Mouse (Mus musculus): ENCODE measurements at regions not wholly inside any gene's neighbourhood (a gene's known extent, or its start where the extent isn't known, plus 50 kb on each side); places are given as distances from the start of the nearest gene placed in this dataset.

DNA sequence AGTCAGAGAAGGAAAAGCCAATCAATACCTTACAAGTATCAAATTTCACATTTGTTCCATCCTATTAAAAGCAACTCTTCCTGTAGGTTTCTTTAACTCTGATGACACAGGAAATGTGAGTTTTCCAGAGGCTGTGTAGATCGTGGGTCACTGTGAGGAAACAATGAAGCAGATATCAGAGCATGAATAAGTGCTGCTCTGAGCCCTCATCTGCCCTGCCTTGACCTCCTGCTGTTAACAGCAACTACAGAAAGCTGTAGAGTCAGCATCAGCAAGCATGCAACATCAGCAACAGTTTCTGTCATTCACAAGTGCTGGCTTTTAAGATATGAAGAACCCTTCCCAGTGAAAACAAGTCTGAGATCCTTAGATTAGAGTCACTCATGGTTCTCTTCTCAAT is 176.2 kb upstream of the A1bg start:
- H3K4me1 ChIP-seq (ENCODE audit: control insufficient read depth, insufficient read depth, low read depth, low read length), result peaks cover 5% of the 10 kb centered on the region
- WGBS, result 42% methylated on average over 1 of the region's 1 CpGs
- ATAC-seq, result no peak

DNA sequence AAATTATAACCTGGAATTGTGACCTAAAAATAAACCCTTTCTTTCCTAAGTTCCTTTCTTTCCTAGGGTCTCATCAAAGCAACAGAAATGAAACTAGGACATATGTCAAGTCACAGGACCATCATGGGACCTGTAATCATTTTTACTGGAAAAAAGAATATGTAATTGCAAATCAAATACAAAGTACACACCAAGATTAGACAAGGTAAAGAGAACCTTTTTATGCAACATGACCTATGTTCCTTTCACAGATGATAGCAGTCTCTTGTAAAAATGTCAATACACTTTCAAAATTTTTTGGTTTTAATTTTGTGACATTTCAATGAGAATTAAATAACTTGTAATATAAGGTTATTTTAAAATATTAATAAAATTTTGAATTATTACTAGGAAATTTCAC is 175.7 kb upstream of the A1bg start:
- Histone ChIP-seq H3K4me2 (ENCODE audit: low read length) (no peak overlapping the region), H3K4me3 (ENCODE audit: low read length) (no peak overlapping the region), H3K27me3 (replicated peaks; ENCODE audit: control insufficient read depth, insufficient read depth, low read length) (no peaks in the 10 kb centered on the region), H3K27ac (ENCODE audit: low read depth, low read length) (no peak overlapping the region), H3K9me3 (ENCODE audit: control insufficient read depth, low read length) (no peaks in the 10 kb centered on the region), H3K9ac (ENCODE audit: low read depth, low read length) (no peak overlapping the region), H3K36me3 (ENCODE audit: control insufficient read depth, insufficient read depth, low read length) (no peaks in the 10 kb centered on the region), H3K4me1 (ENCODE audit: control insufficient read depth, insufficient read depth, low read depth, low read length) (peaks cover 5% of the 10 kb centered on the region)
- no peak for ATAC-seq

More for the DNA sequence above, 176.2 kb upstream of the A1bg start:
- Histone ChIP-seq H3K4me3 (ENCODE audit: low read length) (no peak overlapping the region), H3K36me3 (ENCODE audit: control insufficient read depth, insufficient read depth, low read length) (no peaks in the 10 kb centered on the region), H3K27me3 (replicated peaks; ENCODE audit: control insufficient read depth, insufficient read depth, low read length) (no peaks in the 10 kb centered on the region), H3K9me3 (ENCODE audit: control insufficient read depth, low read length) (no peaks in the 10 kb centered on the region), H3K4me2 (ENCODE audit: low read length) (no peak overlapping the region), H3K27ac (ENCODE audit: low read depth, low read length) (no peak overlapping the region), H3K9ac (ENCODE audit: low read depth, low read length) (no peak overlapping the region)

GRCm38 (mm10) chr15:61096021-61096781 is 173.4 kb upstream of the A1bg start:
- 50% methylated on average over 3 of the region's 3 CpGs for WGBS
- Histone ChIP-seq H3K4me1 (ENCODE audit: control insufficient read depth, insufficient read depth, low read depth, low read length) (no peaks in the 10 kb centered on the region), H3K27ac (ENCODE audit: low read depth, low read length) (no peak overlapping the region), H3K36me3 (ENCODE audit: control insufficient read depth, insufficient read depth, low read length) (no peaks in the 10 kb centered on the region), H3K4me3 (ENCODE audit: low read length) (no peak overlapping the region), H3K4me2 (ENCODE audit: low read length) (no peak overlapping the region), H3K9ac (ENCODE audit: low read depth, low read length) (no peak overlapping the region), H3K27me3 (replicated peaks; ENCODE audit: control insufficient read depth, insufficient read depth, low read length) (no peaks in the 10 kb centered on the region), H3K9me3 (ENCODE audit: control insufficient read depth, low read length) (no peaks in the 10 kb centered on the region)
- peak; percentile 85 for ATAC-seq

DNA sequence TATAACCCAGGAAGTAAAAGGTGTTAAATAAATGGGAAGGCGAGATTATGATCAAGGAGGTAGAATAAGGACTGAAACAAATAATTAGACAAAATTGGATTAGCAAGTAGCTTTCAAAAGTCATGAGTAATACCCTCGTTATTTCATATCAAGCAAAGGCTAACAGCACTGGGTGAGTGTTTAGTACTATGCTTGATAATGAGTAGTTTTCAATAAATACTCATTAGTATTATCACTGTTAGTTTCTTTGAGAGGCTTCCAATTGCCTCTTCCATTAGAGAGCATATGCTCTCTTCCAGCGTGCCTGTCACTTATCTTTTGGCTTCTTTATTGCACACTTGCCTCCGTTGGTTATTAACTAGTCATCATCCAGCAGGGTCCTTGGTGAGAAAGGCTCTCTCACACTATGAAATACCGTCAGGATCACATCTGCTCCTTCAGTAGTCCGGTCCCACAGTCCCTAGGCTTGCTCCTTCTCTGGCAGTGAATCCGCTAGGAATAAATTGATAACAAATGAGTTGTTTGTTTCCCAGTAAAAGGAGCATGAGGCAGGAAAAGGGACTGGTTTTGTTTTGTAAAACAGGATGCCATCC is 132.3 kb upstream of the A1bg start:
- no peaks in the 10 kb centered on the region for H3K4me1 ChIP-seq (ENCODE audit: control insufficient read depth, insufficient read depth, low read depth, low read length)
- H3K36me3 ChIP-seq (ENCODE audit: control insufficient read depth, insufficient read depth, low read length), result no peaks in the 10 kb centered on the region
- no peaks in the 10 kb centered on the region for H3K27me3 ChIP-seq (replicated peaks; ENCODE audit: control insufficient read depth, insufficient read depth, low read length)
- no peak overlapping the region for H3K9ac ChIP-seq (ENCODE audit: low read depth, low read length)
- H3K27ac ChIP-seq (ENCODE audit: low read depth, low read length), result no peak overlapping the region
- no peak overlapping the region for H3K4me3 ChIP-seq (ENCODE audit: low read length)
- no peak overlapping the region for H3K4me2 ChIP-seq (ENCODE audit: low read length)
- peak; percentile 69 for ATAC-seq
- H3K9me3 ChIP-seq (ENCODE audit: control insufficient read depth, low read length), result no peaks in the 10 kb centered on the region
- WGBS, result 37% methylated on average over 7 of the region's 7 CpGs

- no peaks in the 10 kb centered on the region for H3K36me3 ChIP-seq (ENCODE audit: control insufficient read depth, insufficient read depth, low read length)
- H3K27me3 ChIP-seq (replicated peaks; ENCODE audit: control insufficient read depth, insufficient read depth, low read length), result no peaks in the 10 kb centered on the region
- no peak for ATAC-seq
Observed at GRCm38 (mm10) chr15:61051363-61051762, 128.6 kb upstream of the A1bg start.

GRCm38 (mm10) chr15:61009509-61009908 is 86.7 kb upstream of the A1bg start:
- ATAC-seq, result no peak
- no peaks in the 10 kb centered on the region for H3K36me3 ChIP-seq (ENCODE audit: control insufficient read depth, insufficient read depth, low read length)
- no peaks in the 10 kb centered on the region for H3K4me1 ChIP-seq (ENCODE audit: control insufficient read depth, insufficient read depth, low read depth, low read length)
- H3K27ac ChIP-seq (ENCODE audit: low read depth, low read length), result no peak overlapping the region
- H3K4me3 ChIP-seq (ENCODE audit: low read length), result no peak overlapping the region
- WGBS, result 44% methylated on average over 3 of the region's 3 CpGs
- H3K27me3 ChIP-seq (replicated peaks; ENCODE audit: control insufficient read depth, insufficient read depth, low read length), result no peaks in the 10 kb centered on the region
- H3K9me3 ChIP-seq (ENCODE audit: control insufficient read depth, low read length), result no peaks in the 10 kb centered on the region
- no peak overlapping the region for H3K4me2 ChIP-seq (ENCODE audit: low read length)
- no peak overlapping the region for H3K9ac ChIP-seq (ENCODE audit: low read depth, low read length)

More at GRCm38 (mm10) chr15:61051363-61051762, 128.6 kb upstream of the A1bg start:
- 41% methylated on average over 4 of the region's 4 CpGs for WGBS
- Histone ChIP-seq H3K9ac (ENCODE audit: low read depth, low read length) (no peak overlapping the region), H3K4me1 (ENCODE audit: control insufficient read depth, insufficient read depth, low read depth, low read length) (no peaks in the 10 kb centered on the region), H3K4me2 (ENCODE audit: low read length) (no peak overlapping the region), H3K27ac (ENCODE audit: low read depth, low read length) (no peak overlapping the region), H3K9me3 (ENCODE audit: control insufficient read depth, low read length) (no peaks in the 10 kb centered on the region), H3K4me3 (ENCODE audit: low read length) (no peak overlapping the region)

- Histone ChIP-seq H3K4me3 (ENCODE audit: low read length) (no peak overlapping the region), H3K4me2 (ENCODE audit: low read length) (no peak overlapping the region), H3K36me3 (ENCODE audit: control insufficient read depth, insufficient read depth, low read length) (no peaks in the 10 kb centered on the region), H3K27ac (ENCODE audit: low read depth, low read length) (no peak overlapping the region), H3K9me3 (ENCODE audit: control insufficient read depth, low read length) (no peaks in the 10 kb centered on the region), H3K27me3 (replicated peaks; ENCODE audit: control insufficient read depth, insufficient read depth, low read length) (no peaks in the 10 kb centered on the region), H3K4me1 (ENCODE audit: control insufficient read depth, insufficient read depth, low read depth, low read length) (no peaks in the 10 kb centered on the region), H3K9ac (ENCODE audit: low read depth, low read length) (no peak overlapping the region)
- ATAC-seq, result no peak
- 83% methylated on average over 3 of the region's 3 CpGs for WGBS
Observed at GRCm38 (mm10) chr15:61007461-61008059, 84.7 kb upstream of the A1bg start.

DNA sequence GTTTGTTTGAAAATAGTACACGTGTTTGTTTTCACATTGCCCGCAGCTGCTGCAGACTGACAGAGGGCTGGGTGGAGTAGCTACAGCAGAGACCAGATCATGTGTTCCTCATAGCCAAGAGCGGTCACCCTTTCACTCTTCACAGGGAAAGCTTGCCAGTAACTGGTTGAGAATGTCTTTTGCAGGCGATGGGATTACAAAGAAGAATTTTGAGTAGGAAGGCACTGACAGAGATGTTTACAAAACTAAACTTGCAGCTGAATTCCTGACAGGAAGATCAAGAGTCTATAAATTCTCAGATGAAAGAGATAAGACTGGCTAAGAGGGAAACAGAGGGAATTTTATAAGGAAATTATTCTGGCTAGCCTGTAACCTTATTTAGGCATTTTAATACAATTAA is 83.8 kb upstream of the A1bg start:
- ATAC-seq, result no peak
- Histone ChIP-seq H3K9ac (ENCODE audit: low read depth, low read length) (no peak overlapping the region), H3K9me3 (ENCODE audit: control insufficient read depth, low read length) (no peaks in the 10 kb centered on the region), H3K4me3 (ENCODE audit: low read length) (no peak overlapping the region), H3K4me2 (ENCODE audit: low read length) (no peak overlapping the region), H3K27ac (ENCODE audit: low read depth, low read length) (no peak overlapping the region), H3K4me1 (ENCODE audit: control insufficient read depth, insufficient read depth, low read depth, low read length) (no peaks in the 10 kb centered on the region), H3K36me3 (ENCODE audit: control insufficient read depth, insufficient read depth, low read length) (no peaks in the 10 kb centered on the region), H3K27me3 (replicated peaks; ENCODE audit: control insufficient read depth, insufficient read depth, low read length) (no peaks in the 10 kb centered on the region)
- WGBS, result 81% methylated on average over 4 of the region's 4 CpGs

- no peak overlapping the region for H3K4me2 ChIP-seq (ENCODE audit: low read length)
Observed at GRCm38 (mm10) chr15:60993971-60994690, 71.3 kb upstream of the A1bg start.

More at GRCm38 (mm10) chr15:60993971-60994690, 71.3 kb upstream of the A1bg start:
- WGBS, result 85% methylated on average over 4 of the region's 4 CpGs
- Histone ChIP-seq H3K9ac (ENCODE audit: low read depth, low read length) (no peak overlapping the region), H3K27ac (ENCODE audit: low read depth, low read length) (no peak overlapping the region), H3K27me3 (replicated peaks; ENCODE audit: control insufficient read depth, insufficient read depth, low read length) (no peaks in the 10 kb centered on the region), H3K4me1 (ENCODE audit: control insufficient read depth, insufficient read depth, low read depth, low read length) (no peaks in the 10 kb centered on the region), H3K36me3 (ENCODE audit: control insufficient read depth, insufficient read depth, low read length) (no peaks in the 10 kb centered on the region), H3K4me3 (ENCODE audit: low read length) (no peak overlapping the region), H3K9me3 (ENCODE audit: control insufficient read depth, low read length) (no peaks in the 10 kb centered on the region)
- ATAC-seq, result no peak

Measured in hindbrain, embryonic 16.5 days (tissue).